Mouse (Mus musculus) liver, postnatal 0 days (tissue): ENCODE data around the gene Slc7a15.
A peak's percentile ranks its signal among the peaks of the same experiment; 100 is the strongest.

ENCODE experiments used
- CTCF ChIP-seq: sonication (generic); IDR thresholded peaks from 2 replicates; pipeline ENCODE4 v1.5.1; 2016; ENCODE audit warnings: antibody characterized with exemption, low read depth
- EP300 ChIP-seq: IDR thresholded peaks from 2 replicates; pipeline ENCODE4 v1.6.1; 2016; ENCODE audit warnings: antibody characterized with exemption, low read depth, mild to moderate bottlenecking

DNA sequence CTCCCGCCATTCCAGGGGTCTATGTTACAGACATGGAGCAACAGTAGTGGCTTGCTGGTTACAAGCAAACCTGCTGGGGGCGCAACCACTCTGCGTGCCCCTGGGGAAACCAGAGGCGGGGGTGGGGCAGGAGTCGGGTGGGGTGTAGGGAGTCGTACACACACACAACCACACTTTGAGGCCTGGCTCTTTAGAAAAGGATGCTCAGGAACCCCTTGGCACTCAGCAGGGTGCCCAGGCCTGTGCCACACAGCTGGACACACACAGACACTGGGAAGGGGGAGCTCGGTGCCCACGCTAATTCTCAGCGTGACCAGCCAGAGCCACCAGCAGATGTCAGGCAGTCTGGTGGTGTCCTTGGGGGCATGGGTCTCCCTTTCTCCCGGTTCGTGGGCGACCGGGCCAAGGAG, 100.3 kb downstream of the Slc7a15 start:
- TF ChIP-seq CTCF (peak; percentile 19; the same call in 1 of the 2 replicates), EP300 (no peak)
